Mouse (Mus musculus) embryonic facial prominence, embryonic 13.5 days (tissue): ENCODE measurements around the gene Fbxl3. TPM values are rescaled to one million over a fixed set of nuclear protein-coding genes. Genes with fewer than 3 reads are reported as not detected.

Experiments used
- ATAC-seq: fragments of 200-750 bp; cut with Nextera tagmentation; 2 replicates; pipeline ENCODE4 v1.8.0; 2017; ENCODE audit warnings: low read depth; ENCODE audit not compliant: insufficient number of reproducible peaks, insufficient read depth, low FRiP score, low TSS enrichment
- H3K27ac ChIP-seq: fragments of 300-500 bp; sonication (generic); 2 replicates; pipeline ENCODE4 v1.5.1; 2015; ENCODE audit warnings: moderate library complexity, mild to moderate bottlenecking, inconsistent platforms
- H3K27me3 ChIP-seq: fragments of 300-500 bp; sonication (generic); 2 replicates; pipeline ENCODE4 v1.6.1; 2015; ENCODE audit warnings: mild to moderate bottlenecking, inconsistent platforms
- H3K36me3 ChIP-seq: fragments of 300-500 bp; sonication (generic); 2 replicates; pipeline ENCODE4 v1.6.1; 2015; ENCODE audit warnings: mild to moderate bottlenecking, inconsistent platforms
- H3K4me1 ChIP-seq: fragments of 300-500 bp; sonication (generic); 2 replicates; pipeline ENCODE4 v1.6.1; 2015; ENCODE audit warnings: inconsistent platforms
- H3K4me2 ChIP-seq: fragments of 300-500 bp; sonication (generic); 2 replicates; pipeline ENCODE4 v1.6.1; 2015; ENCODE audit warnings: moderate library complexity, mild to moderate bottlenecking, inconsistent platforms
- H3K4me3 ChIP-seq: fragments of 300-500 bp; sonication (generic); 2 replicates; pipeline ENCODE4 v1.5.1; 2015; ENCODE audit warnings: mild to moderate bottlenecking, inconsistent platforms
- H3K9ac ChIP-seq: fragments of 300-500 bp; sonication (generic); 2 replicates; pipeline ENCODE4 v1.6.1; 2015; ENCODE audit warnings: mild to moderate bottlenecking, inconsistent platforms
- H3K9me3 ChIP-seq: fragments of 300-500 bp; sonication (generic); 2 replicates; pipeline ENCODE4 v1.6.1; 2016; ENCODE audit warnings: inconsistent platforms
- WGBS: fragments of 180-500 bp; shearing (Covaris S2); methylation state at CpG from one replicate; pipeline ENCODE4 v1.1.7; 2015; ENCODE audit warnings: mixed read lengths; 5-methylcytosine and 5-hydroxymethylcytosine counted together
- polyA plus RNA-seq: library from polyadenylated mRNA; unstranded; fragments of >200 nt; fragmentation: Nextera tagmentation; extraction: Ambion mirVana; gene quantifications from 2 replicates; pipeline ENCODE4 v1.2.1, GENCODE M21; 2015

Fbxl3 gene
- polyA plus RNA-seq, 1 experiment from 2014 or later = 28.0 TPM

DNA sequence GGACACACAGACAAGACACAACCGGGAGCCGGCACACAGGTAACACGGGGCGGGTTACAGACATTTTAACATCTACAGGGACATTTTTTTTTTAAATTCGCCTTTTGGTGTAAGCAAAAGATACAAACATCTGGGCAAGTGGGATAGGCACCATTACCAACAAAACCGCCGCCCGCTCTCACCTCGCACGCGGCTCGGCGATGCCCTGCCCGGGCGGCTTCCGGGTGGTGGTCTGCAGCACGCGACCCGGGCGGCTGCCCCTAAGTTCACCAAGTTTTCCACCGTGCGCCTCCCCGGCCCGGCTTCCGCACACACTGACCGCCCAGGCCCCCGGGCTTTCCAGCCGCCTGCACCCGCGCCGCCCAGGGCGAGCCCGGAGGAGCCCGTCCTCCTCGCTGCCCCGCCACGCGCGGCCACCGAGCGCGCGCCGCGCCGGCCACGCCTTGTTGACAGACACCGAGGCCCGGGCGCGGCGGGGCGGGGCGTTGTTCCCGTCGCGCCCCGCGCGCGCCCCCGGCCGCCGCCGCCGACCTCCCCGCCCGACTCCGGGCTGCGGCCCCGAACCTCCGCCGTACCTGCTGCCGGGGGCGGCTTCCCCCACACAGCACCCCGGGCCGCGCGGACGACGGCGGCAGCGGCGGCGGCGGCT, 655 bp downstream of the Fbxl3 start:
- under 1% methylated on average over 82 of the region's 86 CpGs for WGBS
- Histone ChIP-seq H3K4me3 (peak overlapping the region; percentile 71), H3K9me3 (no peaks in the 10 kb centered on the region), H3K27me3 (no peaks in the 10 kb centered on the region), H3K4me1 (peaks cover 15% of the 10 kb centered on the region), H3K27ac (peak overlapping the region; percentile 97), H3K36me3 (peaks cover 19% of the 10 kb centered on the region), H3K9ac (peak overlapping the region; percentile 98), H3K4me2 (peak overlapping the region; percentile 71)
- peak; percentile 73 for ATAC-seq

GRCm38 (mm10) chr14:103098213-103098586, 1.2 kb downstream of the Fbxl3 start:
- Histone ChIP-seq H3K4me3 (peak overlapping the region; percentile 71), H3K36me3 (peaks cover 19% of the 10 kb centered on the region), H3K4me2 (peak overlapping the region; percentile 71), H3K27ac (peak overlapping the region; percentile 97; the same call in 1 of the 2 replicates), H3K9ac (peak overlapping the region; percentile 98), H3K27me3 (no peaks in the 10 kb centered on the region), H3K4me1 (peaks cover 15% of the 10 kb centered on the region), H3K9me3 (no peaks in the 10 kb centered on the region)
- no peak for ATAC-seq
- WGBS = 4% methylated on average over 2 of the region's 2 CpGs

DNA sequence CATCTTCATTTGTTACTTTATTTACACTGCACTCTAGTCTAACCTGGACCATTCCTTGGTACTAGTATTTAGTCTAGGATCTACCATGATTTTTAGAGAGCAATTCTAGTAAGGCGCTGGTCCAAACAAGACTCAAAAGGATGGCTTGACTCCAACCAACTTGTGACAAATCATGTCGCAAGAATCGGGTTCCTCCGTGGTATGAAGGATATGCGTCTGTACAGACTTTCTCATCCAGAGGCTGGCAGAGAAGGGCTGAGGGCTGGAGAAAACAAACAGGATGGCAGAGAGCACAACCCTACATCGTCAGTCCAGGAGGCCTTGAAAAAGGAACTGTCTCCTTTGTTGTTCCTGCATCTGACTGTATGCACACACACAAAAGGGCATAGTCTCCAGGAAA, 2.7 kb downstream of the Fbxl3 start:
- Histone ChIP-seq H3K27me3 (no peaks in the 10 kb centered on the region), H3K36me3 (peaks cover 25% of the 10 kb centered on the region), H3K4me3 (no peak overlapping the region), H3K27ac (no peak overlapping the region), H3K4me1 (peaks cover 15% of the 10 kb centered on the region), H3K4me2 (no peak overlapping the region), H3K9ac (no peak overlapping the region), H3K9me3 (no peaks in the 10 kb centered on the region)
- no peak for ATAC-seq
- 78% methylated on average over 6 of the region's 6 CpGs for WGBS

DNA sequence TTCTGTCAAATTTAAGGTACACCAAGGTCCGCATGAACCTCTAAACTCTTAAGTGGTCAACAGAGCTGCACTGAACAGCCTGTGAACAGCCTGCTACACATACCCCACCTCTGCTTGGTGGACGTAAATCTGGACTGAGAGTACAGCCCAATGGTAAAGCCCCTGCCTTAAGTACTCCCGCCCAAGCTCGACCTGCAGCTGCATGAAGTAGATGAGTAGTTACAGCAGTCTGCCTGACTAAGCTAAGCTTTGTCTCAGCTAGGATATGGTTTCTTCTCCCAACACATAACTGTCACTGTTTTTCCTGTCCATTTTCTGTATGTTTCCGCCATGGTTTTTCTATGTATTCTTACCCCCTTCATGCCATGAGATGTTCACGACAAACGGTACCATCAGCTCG, 3.5 kb downstream of the Fbxl3 start:
- H3K27me3 ChIP-seq = no peaks in the 10 kb centered on the region
- H3K27ac ChIP-seq = no peak overlapping the region
- H3K9ac ChIP-seq = no peak overlapping the region
- no peaks in the 10 kb centered on the region for H3K9me3 ChIP-seq
- no peak overlapping the region for H3K4me3 ChIP-seq
- H3K4me2 ChIP-seq = no peak overlapping the region
- peaks cover 33% of the 10 kb centered on the region for H3K36me3 ChIP-seq
- peaks cover 15% of the 10 kb centered on the region for H3K4me1 ChIP-seq
- ATAC-seq = no peak
- WGBS = 88% methylated on average over 8 of the region's 8 CpGs

DNA sequence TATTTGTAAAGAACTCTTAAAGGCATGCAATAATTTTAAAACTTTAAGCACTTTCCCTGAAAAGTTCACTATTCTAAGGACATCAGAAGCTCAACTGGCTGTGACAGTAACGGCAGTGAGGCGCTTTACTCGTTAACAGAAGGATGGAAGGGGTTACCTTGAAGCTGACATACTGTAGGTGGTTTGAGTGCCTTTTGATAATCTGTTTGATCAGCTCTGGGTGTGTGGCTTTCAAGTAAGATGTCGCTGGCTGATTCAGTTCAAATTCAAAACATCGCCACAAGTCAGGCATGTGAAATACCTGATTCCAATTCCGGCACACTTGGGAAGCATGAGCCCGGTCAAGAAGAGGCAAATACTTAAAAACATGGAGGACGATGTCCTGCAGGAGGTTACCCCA, 4.3 kb downstream of the Fbxl3 start:
- Histone ChIP-seq H3K27ac (no peak overlapping the region), H3K4me1 (peaks cover 15% of the 10 kb centered on the region), H3K4me3 (no peak overlapping the region), H3K9ac (no peak overlapping the region), H3K27me3 (no peaks in the 10 kb centered on the region), H3K9me3 (no peaks in the 10 kb centered on the region), H3K36me3 (peaks cover 37% of the 10 kb centered on the region), H3K4me2 (no peak overlapping the region)
- 88% methylated on average over 8 of the region's 8 CpGs for WGBS
- no peak for ATAC-seq

- peaks cover 15% of the 10 kb centered on the region for H3K4me1 ChIP-seq
- no peaks in the 10 kb centered on the region for H3K27me3 ChIP-seq
- no peak overlapping the region for H3K4me3 ChIP-seq
- WGBS = 75% methylated on average over 4 of the region's 4 CpGs
- H3K4me2 ChIP-seq = no peak overlapping the region
- H3K9me3 ChIP-seq = no peaks in the 10 kb centered on the region
- ATAC-seq = no peak
- H3K27ac ChIP-seq = no peak overlapping the region
- H3K9ac ChIP-seq = no peak overlapping the region
- peaks cover 46% of the 10 kb centered on the region for H3K36me3 ChIP-seq
Observed at GRCm38 (mm10) chr14:103093670-103094069, 5.7 kb downstream of the Fbxl3 start.

GRCm38 (mm10) chr14:103093236-103093635, 6.1 kb downstream of the Fbxl3 start:
- 91% methylated on average over 3 of the region's 3 CpGs for WGBS
- Histone ChIP-seq H3K9ac (no peak overlapping the region), H3K9me3 (no peaks in the 10 kb centered on the region), H3K4me1 (peaks cover 15% of the 10 kb centered on the region), H3K4me2 (no peak overlapping the region), H3K27ac (no peak overlapping the region), H3K4me3 (no peak overlapping the region), H3K27me3 (no peaks in the 10 kb centered on the region), H3K36me3 (peaks cover 50% of the 10 kb centered on the region)
- ATAC-seq = no peak

DNA sequence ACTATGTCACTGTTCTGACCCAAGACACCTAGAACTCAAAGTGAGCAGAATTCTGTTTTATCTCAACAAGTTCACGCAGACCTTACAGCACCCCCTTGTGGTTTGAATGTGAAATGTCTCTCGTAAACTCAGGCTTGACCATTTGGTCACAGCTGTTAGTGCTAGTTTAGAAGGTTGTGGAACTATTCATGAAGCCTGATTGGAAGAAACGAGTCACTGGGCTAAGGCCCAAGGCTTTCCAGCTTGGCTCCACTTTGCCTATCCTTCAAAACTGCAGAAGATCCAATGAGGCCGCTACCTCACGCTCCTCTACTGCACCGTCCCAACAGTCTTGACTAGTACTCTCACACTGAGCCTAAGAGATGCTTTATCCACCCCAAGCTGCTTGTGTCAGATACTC, 10.7 kb downstream of the Fbxl3 start:
- Histone ChIP-seq H3K27ac (no peak overlapping the region), H3K4me2 (no peak overlapping the region), H3K4me3 (no peak overlapping the region), H3K36me3 (peaks cover 68% of the 10 kb centered on the region), H3K9me3 (no peaks in the 10 kb centered on the region), H3K4me1 (0 out of 2 replicates have a peak, but pooled peaks cover 3% of the 10 kb centered on the region), H3K27me3 (no peaks in the 10 kb centered on the region), H3K9ac (no peak overlapping the region)
- 75% methylated on average over 6 of the region's 6 CpGs for WGBS
- no peak for ATAC-seq

DNA sequence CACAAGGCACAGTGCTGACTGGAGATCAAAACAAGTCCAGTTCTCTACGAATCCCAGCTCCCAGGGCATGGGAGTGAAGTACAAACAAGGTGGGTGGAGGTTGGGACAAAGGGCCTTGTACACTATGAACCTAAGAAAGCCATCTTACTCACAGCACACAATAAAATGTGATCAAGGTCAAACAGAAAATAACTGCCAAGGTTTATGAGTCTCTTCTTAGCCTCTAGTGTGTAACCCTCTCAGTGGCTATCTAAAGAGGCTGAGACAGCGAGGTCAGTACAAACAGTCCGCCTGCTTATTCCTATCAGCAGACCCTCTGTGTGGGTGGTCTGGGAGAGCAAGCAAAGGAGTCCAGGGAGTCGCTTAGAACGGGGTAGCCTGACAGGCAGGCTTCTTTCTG, 11.5 kb downstream of the Fbxl3 start:
- H3K4me1 ChIP-seq = 0 out of 2 replicates have a peak, but pooled peaks cover 3% of the 10 kb centered on the region
- peaks cover 73% of the 10 kb centered on the region for H3K36me3 ChIP-seq
- no peak overlapping the region for H3K9ac ChIP-seq
- no peak for ATAC-seq
- no peaks in the 10 kb centered on the region for H3K27me3 ChIP-seq
- no peak overlapping the region for H3K4me2 ChIP-seq
- no peaks in the 10 kb centered on the region for H3K9me3 ChIP-seq
- H3K27ac ChIP-seq = no peak overlapping the region
- 91% methylated on average over 5 of the region's 5 CpGs for WGBS
- H3K4me3 ChIP-seq = no peak overlapping the region

- H3K4me1 ChIP-seq = 0 out of 2 replicates have a peak, but pooled peaks cover 3% of the 10 kb centered on the region
- peaks cover 75% of the 10 kb centered on the region for H3K36me3 ChIP-seq
- no peak overlapping the region for H3K4me3 ChIP-seq
- no peak for ATAC-seq
- no peaks in the 10 kb centered on the region for H3K9me3 ChIP-seq
- no peak overlapping the region for H3K9ac ChIP-seq
- no peaks in the 10 kb centered on the region for H3K27me3 ChIP-seq
- H3K4me2 ChIP-seq = no peak overlapping the region
- 90% methylated on average over 4 of the region's 4 CpGs for WGBS
- no peak overlapping the region for H3K27ac ChIP-seq
Observed at GRCm38 (mm10) chr14:103086671-103087324, 12.6 kb downstream of the Fbxl3 start.

- no peak for ATAC-seq
- Histone ChIP-seq H3K9me3 (no peaks in the 10 kb centered on the region), H3K4me1 (0 out of 2 replicates have a peak, but pooled peaks cover 3% of the 10 kb centered on the region), H3K4me3 (no peak overlapping the region), H3K9ac (no peak overlapping the region), H3K36me3 (peaks cover 67% of the 10 kb centered on the region), H3K4me2 (no peak overlapping the region), H3K27ac (no peak overlapping the region), H3K27me3 (no peaks in the 10 kb centered on the region)
- 81% methylated on average over 1 of the region's 1 CpGs for WGBS
Observed at GRCm38 (mm10) chr14:103085840-103086533, 13.4 kb downstream of the Fbxl3 start.
